Comparison of ENCODE assay signal across 8 mouse cellular contexts in genomic region chr2:73273249-73274118, GRCm38 (mm10). TPM values are rescaled to one million over a fixed set of nuclear protein-coding genes. Genes with fewer than 3 reads are reported as not detected.
A peak's percentile ranks its signal among the peaks of the same experiment; 100 is the strongest.
DNase-seq lines count a peak whose midpoint lies in the region; ATAC-seq and TF ChIP-seq lines count a peak whose summit lies in the region.

No protein-coding gene starts in this region.

- H3K27me3 ChIP-seq in kidney, embryonic 15.5 days = peaks cover 88% of the 10 kb centered on the region
- peaks cover 80% of the 10 kb centered on the region for H3K27me3 ChIP-seq in limb, embryonic 14.5 days (ENCODE audit: control insufficient read depth, insufficient read depth, low read length)
- H3K27me3 ChIP-seq in neural tube, embryonic 15.5 days (replicated peaks) = peaks cover 62% of the 10 kb centered on the region

- H3K9ac ChIP-seq in kidney, embryonic 15.5 days = no peak overlapping the region
- peak overlapping the region; percentile 51 for H3K9ac ChIP-seq in limb, embryonic 14.5 days (ENCODE audit: low read depth, low read length, severe bottlenecking)
- no peak overlapping the region for H3K9ac ChIP-seq in neural tube, embryonic 15.5 days (replicated peaks)

- no peak overlapping the region for H3K27ac ChIP-seq in kidney, embryonic 15.5 days
- no peak overlapping the region for H3K27ac ChIP-seq in bone marrow macrophage, adult 2 months (ENCODE audit: insufficient read depth, low read depth, low read length)
- H3K27ac ChIP-seq in limb, embryonic 14.5 days (replicated peaks; ENCODE audit: low read depth, low read length) = no peak overlapping the region
- no peak overlapping the region for H3K27ac ChIP-seq in neural tube, embryonic 15.5 days (replicated peaks)

- WGBS in kidney, embryonic 15.5 days = under 1% methylated on average over 106 of the region's 110 CpGs
- under 1% methylated on average over 84 of the region's 110 CpGs for WGBS in limb, embryonic 14.5 days
- under 1% methylated on average over 108 of the region's 110 CpGs for WGBS in neural tube, embryonic 15.5 days

- H3K9me3 ChIP-seq in kidney, embryonic 15.5 days (replicated peaks) = no peaks in the 10 kb centered on the region
- H3K9me3 ChIP-seq in limb, embryonic 14.5 days (ENCODE audit: control insufficient read depth, low read length) = no peaks in the 10 kb centered on the region
- no peaks in the 10 kb centered on the region for H3K9me3 ChIP-seq in neural tube, embryonic 15.5 days (replicated peaks)

- H3K36me3 ChIP-seq in kidney, embryonic 15.5 days = no peaks in the 10 kb centered on the region
- H3K36me3 ChIP-seq in limb, embryonic 14.5 days (ENCODE audit: control insufficient read depth, insufficient read depth, low read length) = no peaks in the 10 kb centered on the region
- no peaks in the 10 kb centered on the region for H3K36me3 ChIP-seq in neural tube, embryonic 15.5 days

- no peak for DNase-seq in kidney, adult 8-10 months
- no peak for DNase-seq in limb, embryonic 14.5 days (ENCODE audit: low spot score)
- DNase-seq in layer of hippocampus, postnatal 25 days (ENCODE audit: extremely low spot score in 1 of 2, low spot score in 1 of 2) = no peak
- DNase-seq in left cerebral cortex, adult 8-10 months (ENCODE audit: low spot score in 2 of 2) = no peak

- TF ChIP-seq POLR2A in bone marrow macrophage, adult 2 months (IDR thresholded peaks at IDR 0.05; ENCODE audit: borderline replicate concordance, low read depth, low read length) = no peak
- no peak for TF ChIP-seq POLR2A in limb, embryonic 14.5 days (IDR thresholded peaks at IDR 0.05; ENCODE audit: borderline replicate concordance, extremely low read depth, insufficient read depth, insufficient read length)

- no peak for TF ChIP-seq CTCF in bone marrow macrophage, adult 2 months (IDR thresholded peaks at IDR 0.05; ENCODE audit: low read depth, low read length)

- peak overlapping the region; percentile 40 for H3K4me3 ChIP-seq in kidney, embryonic 15.5 days (replicated peaks)
- peak overlapping the region; percentile 52 for H3K4me3 ChIP-seq in bone marrow macrophage, adult 2 months (ENCODE audit: insufficient read depth, low read length)
- peak overlapping the region; percentile 47 for H3K4me3 ChIP-seq in limb, embryonic 14.5 days (replicated peaks; ENCODE audit: low read length)
- H3K4me3 ChIP-seq in neural tube, embryonic 15.5 days (replicated peaks) = peak overlapping the region; percentile 34

- H3K4me1 ChIP-seq in kidney, embryonic 15.5 days = peaks cover 62% of the 10 kb centered on the region
- no peaks in the 10 kb centered on the region for H3K4me1 ChIP-seq in bone marrow macrophage, adult 2 months (ENCODE audit: control insufficient read depth, insufficient read depth, low read length)
- peaks cover 31% of the 10 kb centered on the region for H3K4me1 ChIP-seq in limb, embryonic 14.5 days (ENCODE audit: control insufficient read depth, insufficient read depth, low read length)
- peaks cover 45% of the 10 kb centered on the region for H3K4me1 ChIP-seq in neural tube, embryonic 15.5 days

- ATAC-seq in kidney, embryonic 15.5 days (replicated peaks; ENCODE audit: low FRiP score) = peak; percentile 59
- peak; percentile 16; the same call in 1 of the 2 replicates for ATAC-seq in granulocyte monocyte progenitor cell, adult 5-6 weeks (replicated peaks; ENCODE audit: poor library complexity, severe bottlenecking)
- ATAC-seq in limb, embryonic 14.5 days (ENCODE audit: low FRiP score, low read depth) = no peak
- peak; percentile 21; the same call in 1 of the 2 replicates for ATAC-seq in neural tube, embryonic 15.5 days (ENCODE audit: low FRiP score)

- H3K4me2 ChIP-seq in kidney, embryonic 15.5 days = peak overlapping the region; percentile 70
- peak overlapping the region; percentile 75 for H3K4me2 ChIP-seq in limb, embryonic 14.5 days (replicated peaks; ENCODE audit: low read depth, low read length, severe bottlenecking)
- H3K4me2 ChIP-seq in neural tube, embryonic 15.5 days = peak overlapping the region; percentile 55

RNA-seq across cellular contexts. Expression of gene Sp9, which starts 1.8 kb away (rescaled TPM):
- 0.06 TPM in 1 of 2 replicates, not detected in the other for polyA plus RNA-seq in kidney, embryonic 15.5 days (2015; fragmentation: Nextera tagmentation; extraction: Ambion mirVana)
- not detected in 2 replicates for polyA plus RNA-seq in bone marrow macrophage, adult 2 months (2012; ENCODE audit: insufficient read depth, insufficient read length, missing spikeins)
- not detected in 2 replicates for total RNA-seq in granulocyte monocyte progenitor cell, adult 5-6 weeks (2014; fragmentation: Nextera tagmentation)
- total RNA-seq in granulocyte monocyte progenitor cell, adult 5-6 weeks (2017) = not detected in 2 replicates
- polyA plus RNA-seq in limb, embryonic 14.5 days (2012; rRNA removed) = 2.4 and 2.5 TPM in 2 replicates
- polyA plus RNA-seq in limb, embryonic 14.5 days (2014; fragmentation: Nextera tagmentation; extraction: Ambion mirVana) = 1.7 and 2.5 TPM in 2 replicates
- 1.1 and 1.4 TPM in 2 replicates for polyA plus RNA-seq in neural tube, embryonic 15.5 days (2015; fragmentation: Nextera tagmentation; extraction: Ambion mirVana)
- total RNA-seq in layer of hippocampus, postnatal 25 days (2021) = 1 to 10 TPM; 2.9 to 3.6 TPM
- 1 to 10 TPM; 4.9 to 5.9 (median 5.3) TPM for total RNA-seq in left cerebral cortex, adult 8-10 months (2022)

RNA-seq across cellular contexts. Expression of gene Scrn3, which starts 38.9 kb away (rescaled TPM):
- polyA plus RNA-seq in kidney, embryonic 15.5 days (2015; fragmentation: Nextera tagmentation; extraction: Ambion mirVana) = 18.5 TPM in 2 replicates
- 15.3 and 18.0 TPM in 2 replicates for polyA plus RNA-seq in bone marrow macrophage, adult 2 months (2012; ENCODE audit: insufficient read depth, insufficient read length, missing spikeins)
- 5.5 and 9.2 TPM in 2 replicates for total RNA-seq in granulocyte monocyte progenitor cell, adult 5-6 weeks (2014; fragmentation: Nextera tagmentation)
- total RNA-seq in granulocyte monocyte progenitor cell, adult 5-6 weeks (2017) = 9.0 and 9.6 TPM in 2 replicates
- 12.0 and 13.6 TPM in 2 replicates for polyA plus RNA-seq in limb, embryonic 14.5 days (2012; rRNA removed)
- 12.0 and 12.2 TPM in 2 replicates for polyA plus RNA-seq in limb, embryonic 14.5 days (2014; fragmentation: Nextera tagmentation; extraction: Ambion mirVana)
- 9.8 TPM in 2 replicates for polyA plus RNA-seq in neural tube, embryonic 15.5 days (2015; fragmentation: Nextera tagmentation; extraction: Ambion mirVana)
- 10 to 100 TPM; 17.3 to 27.5 TPM for total RNA-seq in layer of hippocampus, postnatal 25 days (2021)
- 10 to 100 TPM; 21.0 to 29.3 (median 24.2) TPM for total RNA-seq in left cerebral cortex, adult 8-10 months (2022)

RNA-seq across cellular contexts. Expression of gene Cir1, which starts 39.0 kb away (rescaled TPM):
- 24.5 and 25.8 TPM in 2 replicates for polyA plus RNA-seq in kidney, embryonic 15.5 days (2015; fragmentation: Nextera tagmentation; extraction: Ambion mirVana)
- 24.1 and 25.4 TPM in 2 replicates for polyA plus RNA-seq in bone marrow macrophage, adult 2 months (2012; ENCODE audit: insufficient read depth, insufficient read length, missing spikeins)
- 9.9 and 11.6 TPM in 2 replicates for total RNA-seq in granulocyte monocyte progenitor cell, adult 5-6 weeks (2014; fragmentation: Nextera tagmentation)
- total RNA-seq in granulocyte monocyte progenitor cell, adult 5-6 weeks (2017) = 14.0 and 14.1 TPM in 2 replicates
- polyA plus RNA-seq in limb, embryonic 14.5 days (2012; rRNA removed) = 14.4 and 22.1 TPM in 2 replicates
- 25.2 and 27.8 TPM in 2 replicates for polyA plus RNA-seq in limb, embryonic 14.5 days (2014; fragmentation: Nextera tagmentation; extraction: Ambion mirVana)
- polyA plus RNA-seq in neural tube, embryonic 15.5 days (2015; fragmentation: Nextera tagmentation; extraction: Ambion mirVana) = 23.1 and 26.9 TPM in 2 replicates
- total RNA-seq in layer of hippocampus, postnatal 25 days (2021) = 10 to 100 TPM; 27.0 to 29.3 TPM
- 10 to 100 TPM; 25.9 to 28.4 (median 28.0) TPM for total RNA-seq in left cerebral cortex, adult 8-10 months (2022)

RNA-seq across cellular contexts. Expression of gene Ola1, which starts 54.8 kb away (rescaled TPM):
- polyA plus RNA-seq in kidney, embryonic 15.5 days (2015; fragmentation: Nextera tagmentation; extraction: Ambion mirVana) = 88.9 and 97.6 TPM in 2 replicates
- 60.5 and 62.8 TPM in 2 replicates for polyA plus RNA-seq in bone marrow macrophage, adult 2 months (2012; ENCODE audit: insufficient read depth, insufficient read length, missing spikeins)
- total RNA-seq in granulocyte monocyte progenitor cell, adult 5-6 weeks (2014; fragmentation: Nextera tagmentation) = 114 and 138 TPM in 2 replicates
- total RNA-seq in granulocyte monocyte progenitor cell, adult 5-6 weeks (2017) = 177 and 178 TPM in 2 replicates
- 33.6 and 49.7 TPM in 2 replicates for polyA plus RNA-seq in limb, embryonic 14.5 days (2012; rRNA removed)
- 89.8 and 95.4 TPM in 2 replicates for polyA plus RNA-seq in limb, embryonic 14.5 days (2014; fragmentation: Nextera tagmentation; extraction: Ambion mirVana)
- polyA plus RNA-seq in neural tube, embryonic 15.5 days (2015; fragmentation: Nextera tagmentation; extraction: Ambion mirVana) = 111 and 117 TPM in 2 replicates
- 100 to 1,000 TPM; 116 to 117 TPM for total RNA-seq in layer of hippocampus, postnatal 25 days (2021)
- total RNA-seq in left cerebral cortex, adult 8-10 months (2022) = 100 to 1,000 TPM in 3 of 4 experiments, 10 to 100 TPM in 1; 88.6 to 104 (median 102) TPM
